Mouse (Mus musculus) spleen, postnatal 4 days (tissue): ENCODE results near the gene Ap5s1.

ENCODE experiments used
- DNase-seq, 2 experiments: peaks; one replicate each; pipeline ENCODE4 v3.0.0; 2022; ENCODE audit warnings: low spot score in 2 of 2

Ap5s1 gene

GRCm38 (mm10) chr2:131206778-131207177 lies at the start of gene Ap5s1:
Ap5s1 (plus strand) TSS chr2:131207078.
- DNase-seq = no peak

- peak; percentile 73 to 86 for DNase-seq
Observed at GRCm38 (mm10) chr2:131159491-131159910, 47.4 kb upstream of the Ap5s1 start.

- peak; percentile 97 for DNase-seq
Observed at GRCm38 (mm10) chr2:131159938-131160581, 46.8 kb upstream of the Ap5s1 start, which contains the start of gene 1700037H04Rik. 1700037H04Rik (minus strand) TSS chr2:131160081.

GRCm38 (mm10) chr2:131160671-131161111 lies 46.2 kb upstream of the Ap5s1 start:
- DNase-seq = peak in 1 of 2 experiments; percentile 65

GRCm38 (mm10) chr2:131163924-131164323 lies 43.0 kb upstream of the Ap5s1 start:
- DNase-seq = no peak

- DNase-seq = no peak
Observed at GRCm38 (mm10) chr2:131166172-131166571, 40.7 kb upstream of the Ap5s1 start.

GRCm38 (mm10) chr2:131167984-131168383 lies 38.9 kb upstream of the Ap5s1 start:
- no peak for DNase-seq

GRCm38 (mm10) chr2:131168914-131169313 lies 38.0 kb upstream of the Ap5s1 start:
- DNase-seq = no peak

GRCm38 (mm10) chr2:131170936-131171335 lies 35.9 kb upstream of the Ap5s1 start:
- DNase-seq = no peak

GRCm38 (mm10) chr2:131171401-131172104 lies 35.3 kb upstream of the Ap5s1 start:
- DNase-seq = peak; percentile 65 to 83

- peak in 1 of 2 experiments; percentile 68 for DNase-seq
Observed at GRCm38 (mm10) chr2:131172322-131172721, 34.6 kb upstream of the Ap5s1 start.

GRCm38 (mm10) chr2:131174700-131175099 lies 32.2 kb upstream of the Ap5s1 start:
- peak in 1 of 2 experiments; percentile 72 for DNase-seq

- no peak for DNase-seq
Observed at GRCm38 (mm10) chr2:131175286-131175944, 31.5 kb upstream of the Ap5s1 start.

GRCm38 (mm10) chr2:131175945-131176309 lies 31.0 kb upstream of the Ap5s1 start:
- DNase-seq = no peak

GRCm38 (mm10) chr2:131176491-131176890 lies 30.4 kb upstream of the Ap5s1 start:
- DNase-seq = no peak

- DNase-seq = no peak
Observed at GRCm38 (mm10) chr2:131177932-131178331, 28.9 kb upstream of the Ap5s1 start.

GRCm38 (mm10) chr2:131178828-131179245 lies 28.0 kb upstream of the Ap5s1 start:
- DNase-seq = peak in 1 of 2 experiments; percentile 73

GRCm38 (mm10) chr2:131179246-131179886 lies 27.5 kb upstream of the Ap5s1 start:
- peak; percentile 57 to 83 for DNase-seq

GRCm38 (mm10) chr2:131179990-131180587 lies 26.8 kb upstream of the Ap5s1 start, which contains the start of gene Cenpb:
Cenpb (minus strand) TSS chr2:131180067.
- DNase-seq = peak; percentile 84 to 93

GRCm38 (mm10) chr2:131186343-131186742 lies 20.5 kb upstream of the Ap5s1 start:
- no peak for DNase-seq
